Mouse (Mus musculus) lung, postnatal 0 days (tissue): ENCODE results near the gene Tada2b. TPM values are rescaled to one million over a fixed set of nuclear protein-coding genes. Genes with fewer than 3 reads are reported as not detected.
A peak's percentile ranks its signal among the peaks of the same experiment; 100 is the strongest.

Experiments
- ATAC-seq: fragments of 200-750 bp; cut with Nextera tagmentation; 2 replicates; pipeline ENCODE4 v1.8.0; 2017; ENCODE audit warnings: moderate library complexity
- DNase-seq: peaks from one replicate; pipeline ENCODE4 v3.0.0-alpha.2; 2016; ENCODE audit warnings: low spot score
- H3K27ac ChIP-seq: fragments of 300-500 bp; sonication (generic); 2 replicates; pipeline ENCODE4 v1.5.1; 2014; ENCODE audit warnings: antibody characterized with exemption, mild to moderate bottlenecking, low read length, mixed read lengths
- H3K27me3 ChIP-seq: fragments of 300-500 bp; sonication (generic); replicated peaks from 2 replicates; pipeline ENCODE4 v1.6.1; 2014; ENCODE audit warnings: low read length, mixed read lengths; ENCODE audit not compliant: insufficient read depth
- H3K36me3 ChIP-seq: fragments of 300-500 bp; sonication (generic); 2 replicates; pipeline ENCODE4 v1.6.1; 2014; ENCODE audit warnings: low read length, mixed read lengths; ENCODE audit not compliant: insufficient read depth
- H3K4me1 ChIP-seq: fragments of 300-500 bp; sonication (generic); 2 replicates; pipeline ENCODE4 v1.6.1; 2014; ENCODE audit warnings: antibody characterized with exemption, low read depth, low read length, mixed read lengths; ENCODE audit not compliant: insufficient read depth
- H3K4me2 ChIP-seq: fragments of 300-500 bp; sonication (generic); replicated peaks from 2 replicates; pipeline ENCODE4 v1.6.1; 2014; ENCODE audit warnings: low read depth, mild to moderate bottlenecking, low read length, moderate library complexity, mixed read lengths
- H3K4me3 ChIP-seq: fragments of 300-500 bp; sonication (generic); 2 replicates; pipeline ENCODE4 v1.5.1; 2014; ENCODE audit warnings: low read depth, low read length
- H3K9ac ChIP-seq: fragments of 300-500 bp; sonication (generic); replicated peaks from 2 replicates; pipeline ENCODE4 v1.6.1; 2014; ENCODE audit warnings: low read depth, mild to moderate bottlenecking
- H3K9me3 ChIP-seq: fragments of 300-500 bp; sonication (generic); 2 replicates; pipeline ENCODE4 v1.6.1; 2016; ENCODE audit warnings: low read length, mixed read lengths
- CTCF ChIP-seq: IDR thresholded peaks from 2 replicates; pipeline ENCODE4 v1.5.1; 2016; ENCODE audit warnings: antibody characterized with exemption, mild to moderate bottlenecking
- EP300 ChIP-seq: IDR thresholded peaks from 2 replicates; pipeline ENCODE4 v1.6.1; 2016; ENCODE audit warnings: antibody characterized with exemption, mild to moderate bottlenecking, control low read depth
- WGBS: fragments of 180-500 bp; shearing (Covaris S2); extraction: QIAGEN DNeasy Blood & Tissue Kit; methylation state at CpG from one replicate; pipeline ENCODE4 v1.1.7; 2014; 5-methylcytosine and 5-hydroxymethylcytosine counted together
- polyA plus RNA-seq: library from polyadenylated mRNA; unstranded; fragments of >200 nt; fragmentation: Nextera tagmentation; extraction: Ambion mirVana; gene quantifications from 2 replicates; pipeline ENCODE4 v1.2.1, GENCODE M21; 2015

Gene Tada2b
- polyA plus RNA-seq, 1 experiment from 2014 or later: 1.9 TPM

- Histone ChIP-seq H3K27me3 (no peaks in the 10 kb centered on the region), H3K4me1 (no peaks in the 10 kb centered on the region), H3K9me3 (no peaks in the 10 kb centered on the region), H3K36me3 (no peaks in the 10 kb centered on the region), H3K9ac (no peak overlapping the region), H3K27ac (no peak overlapping the region), H3K4me2 (no peak overlapping the region), H3K4me3 (no peak overlapping the region)
- TF ChIP-seq EP300 (no peak), CTCF (no peak)
- peak; percentile 18 for DNase-seq
- 66% methylated on average over 5 of the region's 5 CpGs for WGBS
- no peak for ATAC-seq
Observed at GRCm38 (mm10) chr5:36523219-36523703, 39.2 kb upstream of the Tada2b start.

- Histone ChIP-seq H3K9me3 (no peaks in the 10 kb centered on the region), H3K4me2 (no peak overlapping the region), H3K4me3 (no peak overlapping the region), H3K36me3 (no peaks in the 10 kb centered on the region), H3K4me1 (no peaks in the 10 kb centered on the region), H3K27ac (no peak overlapping the region), H3K27me3 (no peaks in the 10 kb centered on the region), H3K9ac (no peak overlapping the region)
- 39% methylated on average over 2 of the region's 2 CpGs for WGBS
- DNase-seq (peak; percentile 11), ATAC-seq (no peak)
- TF ChIP-seq EP300 (no peak), CTCF (no peak)
Observed at GRCm38 (mm10) chr5:36522782-36523181, 38.7 kb upstream of the Tada2b start.

DNA sequence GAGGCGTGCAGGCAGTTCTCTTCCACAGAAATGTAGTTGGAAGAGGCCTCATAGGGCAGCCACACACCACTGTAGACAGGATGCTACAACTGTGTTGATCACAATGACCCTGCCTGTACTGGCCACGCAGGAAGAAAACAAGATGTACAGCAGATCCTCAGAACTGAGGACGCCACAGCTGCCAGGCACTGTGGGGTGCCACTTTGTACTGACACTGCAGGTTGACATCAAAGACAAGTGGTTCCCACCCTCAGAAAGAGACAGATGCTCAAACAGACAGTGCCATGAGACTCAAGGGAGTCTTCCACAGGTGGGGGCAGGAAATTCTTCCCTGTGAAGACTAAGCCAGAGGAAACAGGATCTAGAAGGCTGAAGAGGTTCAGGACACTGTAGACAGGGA, 35.7 kb upstream of the Tada2b start:
- H3K4me1 ChIP-seq: no peaks in the 10 kb centered on the region
- 91% methylated on average over 3 of the region's 3 CpGs for WGBS
- H3K9ac ChIP-seq: no peak overlapping the region
- no peak for DNase-seq
- H3K4me3 ChIP-seq: no peak overlapping the region
- no peak for TF ChIP-seq CTCF
- no peak for TF ChIP-seq EP300
- no peaks in the 10 kb centered on the region for H3K9me3 ChIP-seq
- H3K27me3 ChIP-seq: no peaks in the 10 kb centered on the region
- H3K27ac ChIP-seq: no peak overlapping the region
- no peak overlapping the region for H3K4me2 ChIP-seq
- H3K36me3 ChIP-seq: no peaks in the 10 kb centered on the region
- no peak for ATAC-seq

GRCm38 (mm10) chr5:36517596-36517995, 33.5 kb upstream of the Tada2b start:
- Histone ChIP-seq H3K27me3 (no peaks in the 10 kb centered on the region), H3K9ac (no peak overlapping the region), H3K36me3 (peaks cover 3% of the 10 kb centered on the region; the same call in 1 of the 2 replicates), H3K4me2 (no peak overlapping the region), H3K4me3 (no peak overlapping the region), H3K27ac (no peak overlapping the region), H3K4me1 (no peaks in the 10 kb centered on the region), H3K9me3 (no peaks in the 10 kb centered on the region)
- ATAC-seq (no peak), DNase-seq (no peak)
- WGBS: 93% methylated on average over 3 of the region's 3 CpGs
- TF ChIP-seq EP300: no peak
- TF ChIP-seq CTCF: no peak

- 94% methylated on average over 5 of the region's 5 CpGs for WGBS
- TF ChIP-seq EP300: no peak
- TF ChIP-seq CTCF: no peak
Observed at GRCm38 (mm10) chr5:36515558-36515957, 31.5 kb upstream of the Tada2b start.

GRCm38 (mm10) chr5:36515126-36515525, 31.0 kb upstream of the Tada2b start:
- Histone ChIP-seq H3K4me1 (no peaks in the 10 kb centered on the region), H3K4me2 (no peak overlapping the region), H3K36me3 (peaks cover 10% of the 10 kb centered on the region; the same call in 1 of the 2 replicates), H3K9me3 (no peaks in the 10 kb centered on the region), H3K27me3 (no peaks in the 10 kb centered on the region), H3K9ac (no peak overlapping the region), H3K27ac (no peak overlapping the region), H3K4me3 (no peak overlapping the region)
- TF ChIP-seq CTCF (no peak), EP300 (no peak)
- peak; percentile 5 for DNase-seq
- 90% methylated on average over 1 of the region's 1 CpGs for WGBS
- no peak for ATAC-seq

More at GRCm38 (mm10) chr5:36515558-36515957, 31.5 kb upstream of the Tada2b start:
- ATAC-seq: no peak
- Histone ChIP-seq H3K4me3 (no peak overlapping the region), H3K4me1 (no peaks in the 10 kb centered on the region), H3K4me2 (no peak overlapping the region), H3K9ac (no peak overlapping the region), H3K27me3 (no peaks in the 10 kb centered on the region), H3K27ac (no peak overlapping the region), H3K36me3 (peaks cover 10% of the 10 kb centered on the region; the same call in 1 of the 2 replicates), H3K9me3 (no peaks in the 10 kb centered on the region)
- no peak for DNase-seq

DNA sequence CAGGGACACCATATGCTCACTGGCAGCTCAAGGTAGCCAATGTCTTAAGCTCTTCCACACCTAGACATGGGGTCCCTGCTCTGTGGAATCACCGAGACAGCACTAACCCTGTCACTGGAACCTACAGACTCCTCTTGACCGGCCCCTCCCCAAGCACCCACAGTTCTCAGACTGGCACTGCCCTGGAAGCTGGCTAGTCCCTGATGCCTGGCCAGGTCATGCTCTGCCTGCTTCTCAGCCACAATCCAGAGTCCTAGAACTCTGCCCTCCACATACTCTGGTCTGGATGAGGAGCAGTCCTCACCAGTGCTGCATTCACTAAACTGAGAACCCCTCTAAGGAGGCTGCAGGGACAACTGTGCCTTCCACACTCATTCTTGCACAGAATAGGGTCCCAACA, 26.9 kb upstream of the Tada2b start:
- H3K36me3 ChIP-seq: peaks cover 10% of the 10 kb centered on the region; the same call in 1 of the 2 replicates
- H3K27me3 ChIP-seq: no peaks in the 10 kb centered on the region
- no peaks in the 10 kb centered on the region for H3K4me1 ChIP-seq
- no peak overlapping the region for H3K9ac ChIP-seq
- ATAC-seq (no peak), DNase-seq (no peak)
- 90% methylated on average over 2 of the region's 2 CpGs for WGBS
- no peak overlapping the region for H3K4me2 ChIP-seq
- H3K27ac ChIP-seq: no peak overlapping the region
- no peak for TF ChIP-seq EP300
- TF ChIP-seq CTCF: no peak
- no peaks in the 10 kb centered on the region for H3K9me3 ChIP-seq
- no peak overlapping the region for H3K4me3 ChIP-seq
